ENCODE assay signal across 10 mouse cellular contexts in the genomic region with DNA sequence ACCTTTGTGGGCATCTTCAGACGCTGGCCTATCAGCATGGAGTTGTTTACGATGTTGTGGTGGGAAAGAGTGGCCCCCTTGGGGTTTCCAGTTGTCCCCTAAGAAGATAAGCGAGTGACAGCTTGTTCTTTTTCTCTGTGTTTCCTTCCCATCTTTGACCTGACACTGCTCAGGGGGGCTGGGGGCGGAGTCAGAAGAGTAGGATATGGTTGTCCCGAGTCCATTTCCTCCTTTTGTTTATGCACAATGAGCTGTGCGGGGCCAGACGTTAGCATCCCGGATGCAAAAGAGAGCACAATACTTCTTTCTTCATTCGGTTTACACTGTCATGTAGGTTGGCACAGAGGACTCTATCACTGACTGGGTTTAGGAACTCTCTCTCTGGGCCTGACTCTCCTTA. TPM values are rescaled to one million over a fixed set of nuclear protein-coding genes. Genes with fewer than 3 reads are reported as not detected.
DNase-seq lines count a peak whose midpoint lies in the region; ATAC-seq and TF ChIP-seq lines count a peak whose summit lies in the region.
"Had no signal": no experiment of that assay in that cellular context is flagged by ENCODE, and none has a peak within 500 bp of the region (broad histone marks: within the 10 kb centered on the region; RNA-seq: fewer than 3 reads in every experiment).

No protein-coding gene starts in this region.

- no peak overlapping the region for H3K4me2 ChIP-seq in hindbrain, postnatal 0 days (ENCODE audit: low read depth, low read length)
- H3K4me2 ChIP-seq in heart, embryonic 12.5 days = no peak overlapping the region
- no peak overlapping the region for H3K4me2 ChIP-seq in midbrain, embryonic 14.5 days (ENCODE audit: low read length)

- no peak for ATAC-seq in hindbrain, postnatal 0 days
- ATAC-seq in heart, embryonic 12.5 days (ENCODE audit: insufficient number of reproducible peaks, low FRiP score) = peak; percentile 22; the same call in 1 of the 2 replicates
- ATAC-seq in midbrain, embryonic 14.5 days (ENCODE audit: low FRiP score, low TSS enrichment) = no peak
- ATAC-seq: CD4-positive, CD25-positive, alpha-beta regulatory T cell, adult 4 months had no signal

- no peak overlapping the region for H3K4me3 ChIP-seq in hindbrain, embryonic 10.5 days
- no peak overlapping the region for H3K4me3 ChIP-seq in hindbrain, postnatal 0 days (ENCODE audit: low read length)
- no peak overlapping the region for H3K4me3 ChIP-seq in heart, embryonic 12.5 days
- no peak overlapping the region for H3K4me3 ChIP-seq in midbrain, embryonic 14.5 days (replicated peaks; ENCODE audit: low read depth, low read length)

- H3K27ac ChIP-seq in hindbrain, embryonic 10.5 days = peak overlapping the region; percentile 54
- no peak overlapping the region for H3K27ac ChIP-seq in hindbrain, postnatal 0 days
- peak overlapping the region; percentile 14; the same call in 1 of the 2 replicates for H3K27ac ChIP-seq in heart, embryonic 12.5 days (ENCODE audit: poor library complexity, severe bottlenecking)
- H3K27ac ChIP-seq in midbrain, embryonic 14.5 days (replicated peaks; ENCODE audit: low read depth, low read length) = no peak overlapping the region

- peaks cover 17% of the 10 kb centered on the region for H3K27me3 ChIP-seq in hindbrain, embryonic 10.5 days (ENCODE audit: insufficient read depth, poor library complexity, severe bottlenecking)
- no peaks in the 10 kb centered on the region for H3K27me3 ChIP-seq in hindbrain, postnatal 0 days (ENCODE audit: insufficient read depth, low read length)
- peaks cover 13% of the 10 kb centered on the region for H3K27me3 ChIP-seq in heart, embryonic 12.5 days (replicated peaks)
- peaks cover under 1% of the 10 kb centered on the region; the same call in 1 of the 2 replicates for H3K27me3 ChIP-seq in midbrain, embryonic 14.5 days (ENCODE audit: control insufficient read depth, insufficient read depth, low read length)

- no peaks in the 10 kb centered on the region for H3K9me3 ChIP-seq in hindbrain, embryonic 10.5 days
- no peaks in the 10 kb centered on the region for H3K9me3 ChIP-seq in hindbrain, postnatal 0 days (ENCODE audit: low read length)
- no peaks in the 10 kb centered on the region for H3K9me3 ChIP-seq in heart, embryonic 12.5 days (replicated peaks)
- H3K9me3 ChIP-seq in midbrain, embryonic 14.5 days (ENCODE audit: control insufficient read depth, low read length) = no peaks in the 10 kb centered on the region

- H3K36me3 ChIP-seq in hindbrain, embryonic 10.5 days = peaks cover 25% of the 10 kb centered on the region
- no peaks in the 10 kb centered on the region for H3K36me3 ChIP-seq in hindbrain, postnatal 0 days (ENCODE audit: insufficient read depth, low read length)
- 0 out of 2 replicates have a peak, but pooled peaks cover 2% of the 10 kb centered on the region for H3K36me3 ChIP-seq in heart, embryonic 12.5 days
- no peaks in the 10 kb centered on the region for H3K36me3 ChIP-seq in midbrain, embryonic 14.5 days (ENCODE audit: control insufficient read depth, insufficient read depth, low read length)

- peaks cover 12% of the 10 kb centered on the region; the same call in 1 of the 2 replicates for H3K4me1 ChIP-seq in hindbrain, embryonic 10.5 days (replicated peaks)
- no peaks in the 10 kb centered on the region for H3K4me1 ChIP-seq in hindbrain, postnatal 0 days (ENCODE audit: insufficient read depth, low read length)
- H3K4me1 ChIP-seq in heart, embryonic 12.5 days (replicated peaks) = no peaks in the 10 kb centered on the region
- no peaks in the 10 kb centered on the region for H3K4me1 ChIP-seq in midbrain, embryonic 14.5 days (ENCODE audit: control insufficient read depth, insufficient read depth, low read length)

- WGBS in hindbrain, embryonic 10.5 days = 39% methylated on average over 9 of the region's 9 CpGs
- 34% methylated on average over 9 of the region's 9 CpGs for WGBS in hindbrain, postnatal 0 days
- 55% methylated on average over 9 of the region's 9 CpGs for WGBS in heart, embryonic 12.5 days
- 53% methylated on average over 9 of the region's 9 CpGs for WGBS in midbrain, embryonic 14.5 days

- H3K9ac ChIP-seq in hindbrain, postnatal 0 days (replicated peaks; ENCODE audit: low read length) = no peak overlapping the region
- no peak overlapping the region for H3K9ac ChIP-seq in heart, embryonic 12.5 days
- H3K9ac ChIP-seq in midbrain, embryonic 14.5 days (replicated peaks; ENCODE audit: low read length) = no peak overlapping the region

- intact Hi-C loops in left cerebral cortex, postnatal 36 days (cut with DNase I) = no loop called here

- DNase-seq in hindbrain, embryonic 10.5 days (ENCODE audit: low spot score) = no peak
- DNase-seq in hindbrain, postnatal 0 days (ENCODE audit: low spot score) = no peak
- peak; percentile 80 for DNase-seq in kidney, postnatal 10 days
- peak; percentile 44 for DNase-seq in naive thymus-derived CD4-positive, alpha-beta T cell, adult 2 months (ENCODE audit: low read depth)
- DNase-seq in left cerebral cortex, postnatal 36 days (ENCODE audit: low spot score in 2 of 2) = no peak
- no peak for DNase-seq in midbrain, embryonic 14.5 days
- no peak for DNase-seq in ovary, postnatal 10 days (ENCODE audit: low spot score)

- TF ChIP-seq CTCF in hindbrain, postnatal 0 days (IDR thresholded peaks at IDR 0.05; ENCODE audit: low read depth) = no peak

RNA-seq across cellular contexts. Expression of a gene that starts 5.8 kb away (rescaled TPM):
- polyA plus RNA-seq in hindbrain, embryonic 10.5 days (2016; fragmentation: Nextera tagmentation; extraction: Ambion mirVana) = 0.19 and 0.29 TPM in 2 replicates
- 0.61 and 1.2 TPM in 2 replicates for total RNA-seq in hindbrain, postnatal 0 days (2014; rRNA removed)
- polyA plus RNA-seq in hindbrain, postnatal 0 days (2015; fragmentation: Nextera tagmentation; extraction: Ambion mirVana) = 1.2 and 1.4 TPM in 2 replicates
- 0.36 TPM in 1 of 2 replicates, not detected in the other for polyA plus RNA-seq in heart, embryonic 12.5 days (2016; fragmentation: Nextera tagmentation; extraction: Ambion mirVana)
- total RNA-seq in left cerebral cortex, postnatal 36 days (2021) = under 1 TPM in 1 of 2 experiments, not detected in 1; 0.20 TPM
- polyA plus RNA-seq in midbrain, embryonic 14.5 days (2014; fragmentation: Nextera tagmentation; extraction: Ambion mirVana) = 0.18 TPM in 1 of 2 replicates, not detected in the other
- total RNA-seq: monocyte, adult 5-6 weeks had no signal

RNA-seq across cellular contexts. Expression of a gene that starts 21.6 kb away (rescaled TPM):
- 3.6 and 4.3 TPM in 2 replicates for polyA plus RNA-seq in hindbrain, embryonic 10.5 days (2016; fragmentation: Nextera tagmentation; extraction: Ambion mirVana)
- 9.3 and 12.9 TPM in 2 replicates for total RNA-seq in hindbrain, postnatal 0 days (2014; rRNA removed)
- 9.2 and 11.3 TPM in 2 replicates for polyA plus RNA-seq in hindbrain, postnatal 0 days (2015; fragmentation: Nextera tagmentation; extraction: Ambion mirVana)
- 5.1 and 5.5 TPM in 2 replicates for polyA plus RNA-seq in heart, embryonic 12.5 days (2016; fragmentation: Nextera tagmentation; extraction: Ambion mirVana)
- total RNA-seq in left cerebral cortex, postnatal 36 days (2021) = 10 to 100 TPM; 15.2 to 15.9 TPM
- 5.9 and 8.0 TPM in 2 replicates for polyA plus RNA-seq in midbrain, embryonic 14.5 days (2014; fragmentation: Nextera tagmentation; extraction: Ambion mirVana)

RNA-seq across cellular contexts. Expression of a gene that starts 31.1 kb away (rescaled TPM):
- polyA plus RNA-seq in hindbrain, embryonic 10.5 days (2016; fragmentation: Nextera tagmentation; extraction: Ambion mirVana) = 3.7 and 4.5 TPM in 2 replicates
- 4.8 and 6.8 TPM in 2 replicates for total RNA-seq in hindbrain, postnatal 0 days (2014; rRNA removed)
- polyA plus RNA-seq in hindbrain, postnatal 0 days (2015; fragmentation: Nextera tagmentation; extraction: Ambion mirVana) = 2.6 and 2.8 TPM in 2 replicates
- 3.4 and 4.3 TPM in 2 replicates for polyA plus RNA-seq in heart, embryonic 12.5 days (2016; fragmentation: Nextera tagmentation; extraction: Ambion mirVana)
- 10 to 100 TPM; 14.8 to 16.7 TPM for total RNA-seq in left cerebral cortex, postnatal 36 days (2021)
- 1.1 and 2.0 TPM in 2 replicates for polyA plus RNA-seq in midbrain, embryonic 14.5 days (2014; fragmentation: Nextera tagmentation; extraction: Ambion mirVana)

RNA-seq across cellular contexts. Expression of a gene that starts 49.1 kb away (rescaled TPM):
- polyA plus RNA-seq in hindbrain, embryonic 10.5 days (2016; fragmentation: Nextera tagmentation; extraction: Ambion mirVana) = 3.9 and 4.6 TPM in 2 replicates
- total RNA-seq in hindbrain, postnatal 0 days (2014; rRNA removed) = 2.3 and 4.8 TPM in 2 replicates
- polyA plus RNA-seq in hindbrain, postnatal 0 days (2015; fragmentation: Nextera tagmentation; extraction: Ambion mirVana) = 1.1 and 1.5 TPM in 2 replicates
- polyA plus RNA-seq in heart, embryonic 12.5 days (2016; fragmentation: Nextera tagmentation; extraction: Ambion mirVana) = 9.1 and 11.5 TPM in 2 replicates
- total RNA-seq in left cerebral cortex, postnatal 36 days (2021) = 1 to 10 TPM; 5.5 to 7.7 TPM
- 2.1 and 3.3 TPM in 2 replicates for polyA plus RNA-seq in midbrain, embryonic 14.5 days (2014; fragmentation: Nextera tagmentation; extraction: Ambion mirVana)
- total RNA-seq: monocyte, adult 5-6 weeks had no signal
- polyA plus RNA-seq: CD4-positive, CD25-positive, alpha-beta regulatory T cell, adult 4 months had no signal

RNA-seq across cellular contexts. Expression of a gene that starts 59.0 kb away (rescaled TPM):
- 274 and 275 TPM in 2 replicates for polyA plus RNA-seq in hindbrain, embryonic 10.5 days (2016; fragmentation: Nextera tagmentation; extraction: Ambion mirVana)
- 105 and 113 TPM in 2 replicates for total RNA-seq in hindbrain, postnatal 0 days (2014; rRNA removed)
- polyA plus RNA-seq in hindbrain, postnatal 0 days (2015; fragmentation: Nextera tagmentation; extraction: Ambion mirVana) = 127 and 131 TPM in 2 replicates
- polyA plus RNA-seq in heart, embryonic 12.5 days (2016; fragmentation: Nextera tagmentation; extraction: Ambion mirVana) = 178 and 180 TPM in 2 replicates
- total RNA-seq in left cerebral cortex, postnatal 36 days (2021) = 10 to 100 TPM; 86.6 to 90.4 TPM
- polyA plus RNA-seq in midbrain, embryonic 14.5 days (2014; fragmentation: Nextera tagmentation; extraction: Ambion mirVana) = 118 and 138 TPM in 2 replicates

Comparison
In these comparisons a context has a peak if more than half of its experiments do, and no peak if none do; other contexts are left out.
1. H3K27ac ChIP-seq: peak in hindbrain, embryonic 10.5 days (single experiment) and heart, embryonic 12.5 days (single experiment); none in hindbrain, postnatal 0 days (single experiment) and midbrain, embryonic 14.5 days (single experiment).
2. DNase-seq: peak in kidney, postnatal 10 days (single experiment) and naive thymus-derived CD4-positive, alpha-beta T cell, adult 2 months (single experiment); none in hindbrain, embryonic 10.5 days (single experiment), hindbrain, postnatal 0 days (single experiment), left cerebral cortex, postnatal 36 days (0 of 2), midbrain, embryonic 14.5 days (single experiment) and ovary, postnatal 10 days (single experiment).